Mouse (Mus musculus): ENCODE data around the gene 4930502E18Rik. TPM values are rescaled to one million over a fixed set of nuclear protein-coding genes. Genes with fewer than 3 reads are reported as not detected.

Gene 4930502E18Rik
- total RNA-seq, 1 experiment from 2014 or later: not detected

Other genes with a start within 250 kb of the 4930502E18Rik start
- gene Rtl8c, start 116.8 kb upstream of the 4930502E18Rik start, total RNA-seq (2017): 1.7 and 9.7 TPM in 2 replicates
- gene Gm14597, start 115.8 kb upstream of the 4930502E18Rik start, total RNA-seq (2017): not detected in 2 replicates
- 5.9 and 14.4 TPM in 2 replicates for gene Rtl8a, start 81.1 kb upstream of the 4930502E18Rik start, total RNA-seq (2017)
- 5.0 and 6.6 TPM in 2 replicates for gene Rtl8b, start 54.4 kb upstream of the 4930502E18Rik start, total RNA-seq (2017)
- gene 1700013H16Rik, start 33.0 kb downstream of the 4930502E18Rik start, total RNA-seq (2017): not detected in 2 replicates
- not detected in 2 replicates for gene Zfp36l3, start 51.6 kb downstream of the 4930502E18Rik start, total RNA-seq (2017)
- 1.4 and 3.0 TPM in 2 replicates for gene Xlr, start 72.9 kb downstream of the 4930502E18Rik start, total RNA-seq (2017)

Measured in hematopoietic stem cell, adult 5-6 weeks (primary cell).